Mouse (Mus musculus): ENCODE measurements around the gene Arrdc3. TPM values are rescaled to one million over a fixed set of nuclear protein-coding genes. Genes with fewer than 3 reads are reported as not detected.
"Not testable (repeated sequence)": the region's sequence is repeated elsewhere in the genome, so short reads cannot be mapped to it uniquely, and the experiment has no call there.

The Arrdc3 gene
- polyA plus RNA-seq, 2 experiments, result 49.4 to 66.5 TPM

- no peaks in the 10 kb centered on the region for H3K27me3 ChIP-seq (ENCODE audit: control insufficient read depth, insufficient read depth, low read length)
- under 1% methylated on average over 42 of the region's 47 CpGs for WGBS
- H3K9me3 ChIP-seq (ENCODE audit: control insufficient read depth, low read length), result no peaks in the 10 kb centered on the region
- peak overlapping the region; percentile 61 for H3K4me2 ChIP-seq (replicated peaks; ENCODE audit: low read depth, low read length, severe bottlenecking)
- DNase-seq (ENCODE audit: low spot score) (peak; percentile 98), ATAC-seq (ENCODE audit: low FRiP score, low read depth) (peak; percentile 82)
- peak overlapping the region; percentile 91 for H3K4me3 ChIP-seq (replicated peaks; ENCODE audit: low read length)
- H3K36me3 ChIP-seq (ENCODE audit: control insufficient read depth, insufficient read depth, low read length), result peaks cover 18% of the 10 kb centered on the region
- peak overlapping the region; percentile 100 for H3K9ac ChIP-seq (ENCODE audit: low read depth, low read length, severe bottlenecking)
- peak; percentile 76; the same call in 1 of the 2 replicates for TF ChIP-seq POLR2A (IDR thresholded peaks at IDR 0.05; ENCODE audit: borderline replicate concordance, extremely low read depth, insufficient read depth, insufficient read length)
- H3K27ac ChIP-seq (replicated peaks; ENCODE audit: low read depth, low read length), result peak overlapping the region; percentile 100
- peaks cover 7% of the 10 kb centered on the region for H3K4me1 ChIP-seq (ENCODE audit: control insufficient read depth, insufficient read depth, low read length)
These were observed 2.1 kb downstream of the Arrdc3 start for GRCm38 (mm10) chr13:80885103-80885833.

DNA sequence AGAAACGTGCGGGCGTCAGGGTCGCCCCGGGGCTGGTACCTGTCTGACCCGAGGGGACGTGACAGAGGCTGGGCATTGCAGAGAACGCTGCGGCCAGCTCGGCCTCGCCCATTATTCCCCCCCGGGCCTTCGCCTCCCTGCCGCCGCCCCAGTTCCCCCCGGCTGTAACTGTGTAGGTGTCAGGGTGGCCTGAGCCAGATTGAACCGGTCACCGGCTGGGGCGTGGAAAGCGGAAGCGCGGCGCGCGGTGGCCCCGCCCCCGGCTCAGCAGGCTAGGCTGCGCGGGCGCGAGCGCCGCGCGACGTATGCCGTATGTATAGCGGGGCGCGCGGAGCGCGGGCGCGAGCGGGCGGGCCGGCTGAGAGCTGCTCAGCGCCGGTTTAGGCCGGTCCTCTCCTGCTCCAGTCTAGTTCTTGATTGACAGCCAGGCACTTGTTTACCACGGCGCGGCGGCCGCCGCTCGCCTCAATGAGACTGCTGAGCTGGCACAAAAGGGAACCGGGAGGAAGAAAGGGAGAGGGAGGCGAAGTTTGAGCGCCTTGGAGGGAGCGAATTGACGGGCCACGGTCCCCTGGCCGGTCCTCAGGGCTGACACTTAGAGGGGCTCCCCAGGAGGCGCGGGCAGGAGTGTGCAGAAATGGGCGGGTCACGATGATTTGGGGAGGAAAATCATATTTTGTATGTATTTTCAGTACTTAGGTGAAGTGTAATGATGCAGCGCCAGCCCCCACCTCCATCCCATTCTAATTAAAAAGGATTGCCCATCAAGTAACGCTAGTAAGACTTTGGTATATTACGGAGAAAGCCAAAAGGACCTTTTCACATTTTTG, 2.9 kb downstream of the Arrdc3 start:
- Histone ChIP-seq H3K36me3 (ENCODE audit: control insufficient read depth, insufficient read depth, low read length) (peaks cover 25% of the 10 kb centered on the region), H3K4me2 (replicated peaks; ENCODE audit: low read depth, low read length, severe bottlenecking) (peak overlapping the region; percentile 61), H3K27ac (replicated peaks; ENCODE audit: low read depth, low read length) (peak overlapping the region; percentile 100), H3K9me3 (ENCODE audit: control insufficient read depth, low read length) (no peaks in the 10 kb centered on the region), H3K27me3 (ENCODE audit: control insufficient read depth, insufficient read depth, low read length) (no peaks in the 10 kb centered on the region), H3K4me1 (ENCODE audit: control insufficient read depth, insufficient read depth, low read length) (peaks cover 7% of the 10 kb centered on the region), H3K9ac (ENCODE audit: low read depth, low read length, severe bottlenecking) (peak overlapping the region; percentile 100), H3K4me3 (replicated peaks; ENCODE audit: low read length) (peak overlapping the region; percentile 91)
- WGBS, result under 1% methylated on average over 62 of the region's 72 CpGs
- peak; percentile 90 for ATAC-seq (ENCODE audit: low FRiP score, low read depth)
- peak; percentile 99 for DNase-seq (ENCODE audit: low spot score)
- peak; percentile 79; the same call in 1 of the 2 replicates for TF ChIP-seq POLR2A (IDR thresholded peaks at IDR 0.05; ENCODE audit: borderline replicate concordance, extremely low read depth, insufficient read depth, insufficient read length)

DNA sequence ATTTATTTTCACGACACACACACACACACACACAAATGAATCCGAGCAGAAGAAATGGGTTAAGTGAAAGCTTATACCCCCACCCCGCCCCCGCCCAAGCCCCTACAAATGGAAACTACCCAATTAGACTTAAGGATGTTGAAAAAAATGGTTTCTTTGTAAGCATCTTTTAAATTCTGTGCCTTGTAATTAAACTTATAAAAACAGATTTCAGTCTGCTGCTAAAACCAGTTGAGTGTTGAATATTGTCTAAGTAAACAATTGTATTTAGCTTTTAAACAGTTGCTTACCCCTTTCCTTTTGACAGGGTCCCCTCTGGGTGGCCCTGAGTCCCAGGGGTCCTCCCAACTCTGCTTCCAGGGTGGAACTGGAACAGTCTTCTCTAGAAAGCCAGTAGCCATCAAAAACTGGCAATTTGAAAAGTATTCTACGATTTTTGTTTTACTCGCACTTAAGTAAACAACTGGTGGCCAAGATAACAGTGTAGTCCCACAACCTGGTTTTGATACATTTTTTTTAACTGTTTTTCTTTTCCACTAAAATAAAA, 3.6 kb downstream of the Arrdc3 start:
- no peak for TF ChIP-seq POLR2A (IDR thresholded peaks at IDR 0.05; ENCODE audit: borderline replicate concordance, extremely low read depth, insufficient read depth, insufficient read length)
- H3K4me3 ChIP-seq (replicated peaks; ENCODE audit: low read length), result peak overlapping the region; percentile 91
- H3K27ac ChIP-seq (replicated peaks; ENCODE audit: low read depth, low read length), result peak overlapping the region; percentile 100
- no peaks in the 10 kb centered on the region for H3K9me3 ChIP-seq (ENCODE audit: control insufficient read depth, low read length)
- H3K4me2 ChIP-seq (replicated peaks; ENCODE audit: low read depth, low read length, severe bottlenecking), result peak overlapping the region; percentile 61
- ATAC-seq (ENCODE audit: low FRiP score, low read depth) (no peak), DNase-seq (ENCODE audit: low spot score) (peak; percentile 46)
- H3K4me1 ChIP-seq (ENCODE audit: control insufficient read depth, insufficient read depth, low read length), result peaks cover 7% of the 10 kb centered on the region
- peak overlapping the region; percentile 100 for H3K9ac ChIP-seq (ENCODE audit: low read depth, low read length, severe bottlenecking)
- WGBS, result 21% methylated on average over 6 of the region's 6 CpGs
- no peaks in the 10 kb centered on the region for H3K27me3 ChIP-seq (ENCODE audit: control insufficient read depth, insufficient read depth, low read length)
- H3K36me3 ChIP-seq (ENCODE audit: control insufficient read depth, insufficient read depth, low read length), result peaks cover 30% of the 10 kb centered on the region

GRCm38 (mm10) chr13:80887842-80888241, 4.7 kb downstream of the Arrdc3 start:
- no peak overlapping the region for H3K27ac ChIP-seq (replicated peaks; ENCODE audit: low read depth, low read length)
- no peaks in the 10 kb centered on the region for H3K27me3 ChIP-seq (ENCODE audit: control insufficient read depth, insufficient read depth, low read length)
- H3K4me3 ChIP-seq (replicated peaks; ENCODE audit: low read length), result no peak overlapping the region
- DNase-seq (ENCODE audit: low spot score), result no peak
- no peak for ATAC-seq (ENCODE audit: low FRiP score, low read depth)
- H3K9me3 ChIP-seq (ENCODE audit: control insufficient read depth, low read length), result no peaks in the 10 kb centered on the region
- peaks cover 7% of the 10 kb centered on the region for H3K4me1 ChIP-seq (ENCODE audit: control insufficient read depth, insufficient read depth, low read length)
- H3K36me3 ChIP-seq (ENCODE audit: control insufficient read depth, insufficient read depth, low read length), result peaks cover 38% of the 10 kb centered on the region
- H3K4me2 ChIP-seq (replicated peaks; ENCODE audit: low read depth, low read length, severe bottlenecking), result no peak overlapping the region
- 72% methylated on average over 2 of the region's 2 CpGs for whole genome bisulfite sequencing
- no peak for TF ChIP-seq POLR2A (IDR thresholded peaks at IDR 0.05; ENCODE audit: borderline replicate concordance, extremely low read depth, insufficient read depth, insufficient read length)
- no peak overlapping the region for H3K9ac ChIP-seq (ENCODE audit: low read depth, low read length, severe bottlenecking)

- not testable (repeated sequence) for H3K4me3 ChIP-seq (replicated peaks; ENCODE audit: low read length); ATAC-seq (ENCODE audit: low FRiP score, low read depth); H3K27me3 ChIP-seq (ENCODE audit: control insufficient read depth, insufficient read depth, low read length); DNase-seq (ENCODE audit: low spot score); H3K4me2 ChIP-seq (replicated peaks; ENCODE audit: low read depth, low read length, severe bottlenecking); H3K9ac ChIP-seq (ENCODE audit: low read depth, low read length, severe bottlenecking); H3K9me3 ChIP-seq (ENCODE audit: control insufficient read depth, low read length); H3K27ac ChIP-seq (replicated peaks; ENCODE audit: low read depth, low read length); H3K4me1 ChIP-seq (ENCODE audit: control insufficient read depth, insufficient read depth, low read length)
- H3K36me3 ChIP-seq (ENCODE audit: control insufficient read depth, insufficient read depth, low read length), result peaks cover 58% of the 10 kb centered on the region
- 95% methylated on average over 3 of the region's 3 CpGs for WGBS
These were observed 11.7 kb downstream of the Arrdc3 start for GRCm38 (mm10) chr13:80894928-80895327.
